Mouse (Mus musculus) left cerebral cortex, postnatal 14 days (tissue): ENCODE data around the gene Adamtsl3. TPM values are rescaled to one million over a fixed set of nuclear protein-coding genes. Genes with fewer than 3 reads are reported as not detected.

Experiments used
- DNase-seq, 2 experiments: peaks; one replicate each; pipeline ENCODE4 v3.0.0; 2021 to 2022; ENCODE audit warnings: low spot score in 2 of 2, mixed read lengths in 1 of 2
- intact Hi-C: fragments of 180-260 bp; cut with DNase I; formaldehyde crosslinking; loops from one replicate; pipeline ENCODE4 v1.15.1; 2025
- total RNA-seq, 2 experiments: library from RNA; stranded (reverse); gene quantifications; 2 replicates each; pipeline ENCODE4 v1.2.3; 2021

Adamtsl3 gene
- total RNA-seq, 2 experiments from 2014 or later: 2.0 to 2.3 TPM

DNA sequence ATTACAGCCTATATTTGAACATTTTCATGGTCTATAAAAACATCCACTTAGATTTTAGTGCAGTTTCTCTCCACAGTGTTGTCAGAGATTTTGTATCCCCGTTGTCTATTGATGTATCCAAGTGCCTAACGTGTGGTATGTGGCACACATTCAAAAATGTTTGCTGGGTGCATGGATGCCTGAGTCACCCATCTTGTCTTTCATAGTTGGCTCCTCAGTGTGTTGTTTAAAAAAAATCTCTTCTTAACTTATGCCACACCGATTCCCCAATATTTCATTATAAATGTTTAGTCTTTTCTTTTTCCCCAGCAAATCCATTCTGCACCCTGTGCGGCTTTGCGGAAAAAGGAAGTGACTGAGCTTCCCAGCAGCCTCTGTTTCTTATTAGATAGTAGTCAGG, 23.7 kb downstream of the Adamtsl3 start:
- intact Hi-C loops: no loop called here
- no peak for DNase-seq

DNA sequence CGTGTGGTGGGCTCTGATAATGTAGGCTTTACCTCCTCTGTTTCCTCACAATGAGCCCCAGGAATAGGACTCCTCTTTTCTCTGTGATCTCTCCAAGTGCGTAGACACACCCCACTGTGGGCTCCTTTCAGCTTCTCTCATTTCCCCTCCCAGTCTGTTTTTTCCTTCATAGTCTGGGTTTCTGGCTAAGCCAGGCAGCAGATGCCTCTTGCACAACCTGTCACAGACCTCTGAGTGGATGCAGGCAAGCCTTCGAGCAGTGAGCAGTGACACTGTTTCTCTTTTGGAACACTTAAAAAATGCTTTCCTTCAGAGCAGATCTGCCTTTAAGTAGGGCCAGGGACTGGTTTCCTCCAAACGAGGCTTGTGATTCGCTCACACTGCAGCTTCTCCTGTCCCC, 24.2 kb downstream of the Adamtsl3 start:
- no peak for DNase-seq
- intact Hi-C loops: loop anchor here (10.0 kb wide), 1 partner anchor 265 kb away; no protein-coding TSS in a partner anchor

DNA sequence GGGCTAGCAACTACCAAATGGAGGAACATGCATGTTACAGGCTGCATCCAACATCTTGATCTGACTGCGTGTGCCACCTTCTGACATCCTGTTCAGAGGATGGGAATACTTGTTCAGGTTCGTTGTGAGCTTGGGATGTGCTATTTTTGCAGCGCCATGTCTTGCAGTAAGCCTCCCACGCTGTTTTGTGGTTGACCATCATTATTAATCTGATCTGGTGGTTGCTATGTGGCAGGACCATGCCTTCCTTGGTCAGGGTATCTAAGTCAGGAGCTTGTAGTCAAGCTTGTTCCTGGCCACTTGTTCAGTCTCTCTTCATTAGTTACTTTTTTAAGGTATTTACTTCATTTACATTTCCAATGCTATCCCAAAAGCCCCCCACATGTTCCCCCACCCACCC, 24.7 kb downstream of the Adamtsl3 start:
- intact Hi-C loops: loop anchor here (10.0 kb wide), 1 partner anchor 265 kb away; no protein-coding TSS in a partner anchor
- no peak for DNase-seq

DNA sequence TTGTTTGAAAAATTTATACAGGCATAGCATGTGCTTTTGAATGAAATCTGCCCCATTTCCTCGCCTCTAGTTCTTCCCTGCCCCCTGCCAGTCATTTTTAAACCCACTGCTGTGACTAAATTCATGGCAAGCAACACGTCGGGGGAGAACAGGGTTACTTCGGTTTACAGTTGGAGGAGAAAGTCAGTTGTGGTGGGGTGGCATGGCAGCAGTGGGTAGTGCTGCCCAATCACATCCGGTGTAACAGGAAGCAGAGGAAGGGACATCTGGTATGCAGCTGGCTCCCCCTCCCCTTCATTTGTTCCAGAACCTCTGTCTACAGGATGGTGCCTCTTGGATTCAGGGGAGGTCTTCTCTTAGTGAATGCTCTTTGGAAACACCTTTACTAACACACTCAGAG, 25.6 kb downstream of the Adamtsl3 start:
- intact Hi-C loops: loop anchor here (10.0 kb wide), 1 partner anchor 264 kb away; no protein-coding TSS in a partner anchor
- no peak for DNase-seq

DNA sequence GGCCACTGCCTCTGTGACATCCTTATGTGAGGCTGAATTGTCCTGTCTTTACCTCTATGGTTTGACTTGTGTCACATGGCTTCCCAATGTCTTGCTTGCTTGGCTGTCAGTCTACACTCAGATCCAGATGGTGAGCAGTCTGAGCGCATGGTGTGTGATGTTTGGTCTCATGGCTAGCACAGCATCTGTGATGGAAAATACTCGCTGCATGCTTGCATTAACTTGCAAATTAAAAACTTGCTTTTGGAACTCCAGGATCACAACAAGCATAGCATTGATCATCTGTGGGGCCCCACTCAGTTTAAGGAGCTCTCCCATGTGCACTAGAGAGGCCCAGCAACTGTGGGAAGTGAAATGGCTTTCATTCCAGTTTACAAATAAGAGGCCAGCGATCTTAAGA, 29.1 kb downstream of the Adamtsl3 start:
- DNase-seq: no peak
- intact Hi-C loops: loop anchor here (10.0 kb wide), 1 partner anchor 260 kb away; no protein-coding TSS in a partner anchor

DNA sequence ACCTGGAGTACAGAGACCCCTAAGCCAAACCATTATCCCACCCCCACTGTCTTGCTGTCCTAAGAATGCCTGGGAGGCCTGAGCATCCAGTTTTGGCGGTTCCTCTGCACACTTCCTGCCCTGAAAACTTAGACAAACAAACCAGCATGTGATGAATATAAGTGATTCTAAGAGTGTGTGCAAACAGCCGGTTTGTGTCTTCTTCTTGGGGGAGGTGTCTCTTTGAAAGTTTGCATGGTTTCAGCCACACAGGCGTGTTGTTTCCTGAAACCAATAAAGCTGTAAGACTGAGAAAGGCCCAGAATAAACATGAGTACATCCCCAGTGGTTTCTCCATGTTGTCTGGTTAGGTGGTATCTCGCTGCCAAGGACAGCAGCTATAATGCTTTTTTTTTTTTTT, 30.6 kb downstream of the Adamtsl3 start:
- intact Hi-C loops: loop anchor here (10.0 kb wide), 1 partner anchor 259 kb away; no protein-coding TSS in a partner anchor
- no peak for DNase-seq

DNA sequence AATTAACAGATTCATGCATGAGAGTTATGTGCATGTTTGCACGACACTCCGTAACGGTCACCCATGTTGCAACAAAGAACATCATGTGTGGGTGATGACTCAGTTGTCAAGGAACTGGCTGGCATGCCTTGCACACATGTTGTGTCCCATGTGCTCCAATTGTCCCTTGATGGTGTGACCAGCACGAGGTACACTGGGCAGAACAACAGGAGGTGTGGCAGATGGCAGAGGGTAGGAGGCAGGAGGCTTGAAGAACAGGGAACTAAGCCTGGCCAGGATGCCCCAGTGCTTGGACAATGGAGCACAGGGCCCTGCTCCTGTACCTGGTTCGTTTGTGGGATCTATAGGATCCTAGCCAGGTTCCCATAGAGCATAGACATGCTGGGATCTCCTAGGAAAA, 31.0 kb downstream of the Adamtsl3 start:
- DNase-seq: no peak
- intact Hi-C loops: loop anchor here (10.0 kb wide), 1 partner anchor 258 kb away; no protein-coding TSS in a partner anchor

DNA sequence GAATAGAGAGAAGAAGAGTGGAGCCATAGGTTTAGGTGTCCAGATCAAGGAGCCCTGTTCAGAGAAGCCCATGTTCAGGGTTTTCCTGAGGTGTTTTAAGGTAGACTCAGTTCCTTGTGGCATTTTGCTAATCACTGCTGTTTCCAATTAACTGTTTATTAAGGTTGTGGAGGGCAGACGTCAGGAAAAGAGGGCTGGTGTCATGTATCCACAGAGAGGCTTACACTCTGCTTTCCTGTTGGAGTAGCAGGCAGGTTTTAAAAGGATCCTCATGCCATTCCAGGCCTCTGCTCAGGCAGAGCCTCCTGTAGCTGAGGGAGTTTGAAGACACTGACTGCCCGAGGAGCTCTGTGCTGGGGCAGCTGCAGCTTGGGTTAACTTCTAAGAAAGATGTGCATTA, 32.6 kb downstream of the Adamtsl3 start:
- intact Hi-C loops: loop anchor here (10.0 kb wide), 1 partner anchor 257 kb away; no protein-coding TSS in a partner anchor
- DNase-seq: no peak

DNA sequence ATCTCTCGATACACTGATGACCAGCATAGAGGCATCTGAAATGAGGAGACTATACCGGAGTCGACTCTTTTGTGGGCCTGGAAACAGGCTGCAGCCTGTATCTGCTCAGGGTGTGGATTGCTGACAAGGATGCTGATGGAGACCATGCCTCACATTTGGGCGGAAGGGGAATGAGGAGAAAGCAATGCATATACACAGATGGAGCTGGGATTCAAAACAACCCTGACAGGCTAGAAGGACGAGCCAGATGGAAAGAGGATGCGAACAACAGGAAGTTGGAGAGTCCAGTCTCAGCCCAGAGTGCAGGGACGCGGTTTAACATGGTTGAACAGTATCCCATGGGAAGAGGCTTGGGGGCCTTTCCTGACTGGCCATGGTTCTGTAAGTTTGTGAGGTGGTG, 34.6 kb downstream of the Adamtsl3 start:
- intact Hi-C loops: no loop called here
- DNase-seq: no peak

DNA sequence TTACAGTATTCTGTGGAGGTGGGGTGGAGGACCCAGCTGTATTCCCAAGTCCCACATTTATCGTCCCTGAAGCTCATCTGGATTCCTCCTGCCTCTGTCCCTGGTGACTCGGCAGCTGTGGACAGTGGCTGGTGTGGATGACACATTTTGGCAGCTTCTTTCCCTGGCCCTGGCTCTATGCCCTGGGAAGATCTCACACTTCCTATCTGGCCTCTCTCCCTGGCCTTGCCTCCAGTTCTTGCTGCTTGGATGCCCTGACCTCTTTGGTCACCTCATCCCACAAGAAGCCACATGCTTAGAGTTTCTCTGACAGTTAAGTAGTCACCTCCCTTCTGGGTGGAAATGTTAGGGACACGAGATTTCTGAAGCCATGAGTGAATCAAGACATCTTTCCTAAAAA, 35.9 kb downstream of the Adamtsl3 start:
- DNase-seq: no peak
- intact Hi-C loops: no loop called here

DNA sequence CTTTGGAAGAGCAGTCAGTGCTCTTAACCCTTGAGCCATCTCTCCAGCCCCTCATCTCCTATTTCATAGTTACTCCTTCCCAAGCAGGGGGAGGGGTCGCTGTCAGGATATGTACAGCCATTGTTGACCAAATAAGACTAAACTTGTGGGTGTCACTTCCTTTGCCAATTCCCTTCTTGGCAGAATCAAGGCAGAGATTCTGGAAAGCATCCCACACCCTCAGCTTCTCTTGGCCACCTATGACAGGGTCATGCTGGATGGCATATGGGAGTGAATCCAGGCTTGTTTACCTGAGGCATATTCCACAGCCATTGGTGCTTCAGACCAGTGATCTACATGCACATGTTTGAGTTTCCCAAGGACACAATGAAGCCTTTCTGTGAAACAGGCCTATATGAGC, 42.8 kb downstream of the Adamtsl3 start:
- intact Hi-C loops: no loop called here
- DNase-seq: no peak

DNA sequence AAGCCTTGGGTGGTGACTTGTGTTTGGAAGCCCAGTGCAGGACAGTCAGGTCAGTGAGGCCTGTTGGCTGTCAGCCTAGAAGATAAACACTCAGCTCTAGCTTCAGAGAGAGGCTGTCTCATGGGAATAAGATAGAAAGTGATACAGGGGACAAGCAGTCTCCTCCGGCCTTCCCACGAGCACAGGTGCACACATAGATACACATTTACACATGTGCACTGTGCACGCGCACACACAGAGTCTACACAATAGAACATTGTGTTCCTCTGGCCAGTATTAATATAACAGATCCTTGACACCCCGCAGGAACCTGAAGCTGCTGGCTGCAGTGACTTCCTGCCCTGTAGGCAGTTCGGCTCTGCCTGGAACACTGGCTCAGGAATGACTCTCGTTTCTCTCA, 44.3 kb downstream of the Adamtsl3 start:
- intact Hi-C loops: no loop called here
- no peak for DNase-seq

DNA sequence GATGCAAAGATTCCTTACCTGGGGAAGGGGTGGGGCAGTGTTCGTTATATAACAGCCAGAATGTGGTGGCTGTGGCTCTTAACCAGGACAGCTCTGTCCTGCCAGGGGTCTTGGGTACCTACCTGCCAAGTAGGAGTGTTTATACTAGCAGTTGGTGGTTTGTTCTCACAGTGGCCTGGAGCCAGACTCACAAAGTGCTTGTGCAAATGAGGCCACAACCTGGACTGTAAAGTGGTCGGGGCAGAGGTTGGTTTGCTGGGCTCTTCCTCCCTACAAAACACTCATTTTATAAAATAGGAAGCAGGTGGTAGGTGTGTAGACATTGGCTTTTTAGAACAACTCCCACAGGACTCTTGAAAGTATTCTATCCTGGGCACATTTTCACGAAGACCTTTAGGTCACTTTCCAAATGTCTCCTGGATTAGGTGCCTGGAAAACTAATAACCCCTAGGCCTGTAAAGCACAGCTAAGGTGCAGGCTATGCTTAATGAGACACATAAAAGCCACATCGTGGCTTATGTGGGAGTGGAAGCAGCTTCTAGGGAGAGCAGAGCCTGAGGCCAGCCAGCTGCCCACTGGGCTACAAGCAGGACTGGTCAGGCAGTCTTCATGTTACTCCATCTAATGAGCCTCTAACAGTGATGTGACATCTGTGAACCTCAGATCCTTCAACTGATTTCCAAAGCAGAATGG, 47.5 kb downstream of the Adamtsl3 start:
- no peak for DNase-seq
- intact Hi-C loops: no loop called here

DNA sequence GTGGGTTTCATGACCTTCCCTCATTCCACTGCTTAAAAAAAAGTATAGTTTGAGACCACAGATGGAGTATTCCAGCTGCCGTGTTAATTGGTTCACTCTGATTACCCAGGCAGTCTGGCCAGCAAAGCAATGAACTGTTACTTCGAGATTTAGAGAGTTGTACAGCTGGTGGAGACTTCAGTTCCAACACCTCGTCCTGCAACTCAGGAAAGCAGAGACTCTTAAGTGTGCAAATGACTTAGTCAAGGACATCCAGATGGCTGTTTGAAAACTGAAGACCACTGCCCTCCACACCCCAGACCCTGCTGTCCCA, 48.0 kb downstream of the Adamtsl3 start:
- intact Hi-C loops: no loop called here
- DNase-seq: no peak

DNA sequence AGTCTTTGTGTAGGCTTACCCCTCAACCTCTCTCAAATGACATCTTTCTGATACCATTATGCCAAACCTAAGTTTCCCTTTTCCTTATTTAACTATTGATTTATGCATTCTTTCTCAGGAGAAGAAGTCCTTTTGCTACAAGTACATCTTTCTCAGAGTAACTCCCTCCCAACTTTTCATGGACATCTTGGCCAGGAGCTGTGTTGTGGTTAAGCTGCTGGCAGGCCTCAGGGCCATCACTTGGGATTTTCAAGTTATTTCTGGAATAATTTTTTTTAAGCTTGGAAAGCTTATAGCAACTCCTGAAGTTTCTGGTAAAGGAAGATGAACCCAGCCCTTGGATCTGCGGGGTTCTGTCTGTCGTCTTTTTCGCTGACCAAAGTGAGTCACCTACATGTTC, 51.6 kb downstream of the Adamtsl3 start:
- intact Hi-C loops: no loop called here
- DNase-seq: no peak

DNA sequence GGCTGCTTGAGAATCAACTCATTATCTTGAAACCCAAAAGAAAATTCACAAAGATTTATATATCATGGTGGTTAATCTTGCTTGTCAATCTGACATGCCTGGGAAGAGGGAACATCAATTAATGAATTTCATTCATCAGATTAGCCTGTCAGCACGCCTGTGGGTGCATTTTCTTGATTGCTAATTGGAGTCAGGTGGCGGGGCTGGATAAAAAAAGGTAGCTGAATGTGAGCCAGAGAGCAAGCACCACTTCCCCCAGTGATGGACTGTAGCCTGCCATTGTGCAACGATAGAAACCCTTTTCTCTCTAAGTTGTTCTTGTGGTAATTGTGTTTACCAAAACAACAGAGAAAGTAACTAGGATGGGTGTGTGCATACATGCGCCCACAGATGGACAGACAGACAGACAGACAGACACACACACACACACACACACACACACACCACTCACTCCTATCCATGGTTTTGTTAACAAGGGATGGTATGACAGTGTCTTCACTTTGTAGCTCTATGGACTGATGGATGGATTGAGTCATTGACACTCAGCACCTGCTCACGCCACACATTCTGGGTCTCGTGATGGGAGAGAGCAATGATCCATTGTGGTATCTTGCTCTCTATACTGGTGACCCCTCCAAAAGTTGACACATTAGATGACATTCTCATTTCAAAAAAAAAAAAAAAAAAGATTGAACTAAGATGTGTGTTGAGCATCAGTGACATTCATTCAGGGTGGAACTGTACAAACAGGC, 59.1 kb downstream of the Adamtsl3 start:
- intact Hi-C loops: no loop called here
- DNase-seq: no peak

DNA sequence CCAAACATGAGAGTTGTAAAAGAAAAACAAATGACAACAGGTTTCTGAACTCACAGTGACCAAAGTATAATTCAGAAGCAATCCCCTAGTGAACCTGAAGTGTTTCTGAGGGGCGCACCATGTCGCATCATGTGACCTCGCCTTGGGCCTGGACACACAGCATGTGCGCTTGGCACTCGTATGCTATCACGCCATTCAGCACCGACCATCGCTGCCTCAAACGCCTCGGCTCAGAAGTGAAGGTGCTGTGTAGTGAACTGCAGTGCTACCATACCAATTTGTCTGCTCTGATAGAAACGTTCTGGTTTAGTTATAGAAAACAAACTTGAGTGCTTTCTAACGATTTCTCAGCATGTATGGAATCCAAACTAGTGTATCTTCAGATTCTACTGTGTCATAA, 59.7 kb downstream of the Adamtsl3 start:
- DNase-seq: no peak
- intact Hi-C loops: no loop called here

DNA sequence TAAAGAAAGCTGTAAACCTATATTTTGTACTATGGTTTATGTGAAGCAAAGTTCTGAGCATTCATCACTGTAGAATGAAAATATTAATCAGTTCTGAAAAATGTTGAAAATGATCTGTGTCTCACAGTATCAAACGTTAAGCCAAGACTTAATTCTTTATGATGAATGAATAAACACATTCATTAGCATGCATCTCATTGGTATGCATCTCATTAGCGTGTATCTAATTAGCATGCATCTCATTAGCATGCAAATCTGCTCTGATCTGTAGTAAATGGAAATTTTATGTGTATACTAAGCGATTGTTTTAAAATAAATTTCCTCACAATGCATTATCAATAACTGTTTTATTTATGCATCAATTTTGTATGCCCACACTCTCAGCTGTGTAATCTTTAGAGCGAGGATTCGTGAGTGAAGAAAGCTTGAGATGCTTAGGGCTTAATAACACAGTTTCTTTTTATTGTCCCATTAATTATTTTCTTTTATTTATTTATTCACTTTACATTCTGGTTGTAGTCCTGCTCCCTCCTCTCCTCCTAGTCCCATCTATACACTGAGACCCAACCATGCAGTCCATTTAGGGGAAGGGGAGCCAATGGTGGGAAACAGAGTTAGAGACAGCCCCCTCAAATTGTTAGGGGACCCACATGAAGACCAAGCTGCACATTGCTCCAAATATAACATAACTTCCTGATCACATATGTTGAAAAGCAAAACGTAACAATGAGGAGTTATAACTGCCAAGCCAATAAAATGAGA, 60.4 kb downstream of the Adamtsl3 start:
- intact Hi-C loops: no loop called here
- DNase-seq: no peak

DNA sequence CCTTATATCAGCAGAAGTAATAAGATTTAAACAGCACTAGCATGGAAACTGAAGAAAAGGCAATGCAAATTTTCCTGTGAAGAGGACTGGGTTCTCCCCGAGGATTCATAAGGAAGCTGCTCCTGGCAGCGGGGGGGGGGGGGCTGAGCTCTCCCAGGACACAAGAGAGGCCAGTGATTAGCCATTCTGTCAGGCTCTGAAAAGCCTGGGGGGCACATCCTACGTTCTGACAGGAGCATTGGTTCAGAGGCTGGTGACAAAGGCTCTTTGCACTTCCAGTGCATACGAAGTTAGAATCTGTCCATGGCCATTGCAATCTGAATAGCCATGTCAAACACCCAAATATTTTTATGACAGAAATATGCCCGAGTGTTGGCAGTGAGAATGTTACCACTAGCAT, 61.4 kb downstream of the Adamtsl3 start:
- no peak for DNase-seq
- intact Hi-C loops: no loop called here

DNA sequence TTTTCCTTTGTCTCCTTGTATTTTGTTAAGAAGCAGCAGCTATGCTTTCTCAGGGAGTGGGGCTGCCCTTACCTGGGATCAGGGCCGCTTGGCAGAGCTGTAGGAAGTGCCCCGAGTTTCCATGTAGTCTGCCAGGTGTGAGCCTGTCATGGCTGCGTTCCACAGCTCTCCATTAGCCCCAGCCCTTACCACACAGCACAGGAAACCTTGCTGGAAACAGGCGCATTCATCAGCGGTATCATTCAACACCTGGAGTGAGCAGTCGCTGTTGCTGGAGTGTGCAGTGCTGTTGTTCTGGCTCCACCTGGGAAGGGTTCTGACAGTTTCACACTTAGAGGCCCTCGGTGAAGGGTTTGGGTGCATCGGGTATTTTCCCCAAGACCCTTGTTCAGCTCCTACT, 62.1 kb downstream of the Adamtsl3 start:
- DNase-seq: no peak
- intact Hi-C loops: no loop called here
